Mouse (Mus musculus) retina, postnatal 7 days (tissue): ENCODE data around the gene Ep300.
"Not testable (repeated sequence)": the region's sequence is repeated elsewhere in the genome, so short reads cannot be mapped to it uniquely, and the experiment has no call there.

Experiments
- DNase-seq: peaks from one replicate; pipeline ENCODE4 v3.0.0-alpha.2; 2012; ENCODE audit warnings: low read depth, low spot score

The Ep300 gene

DNA sequence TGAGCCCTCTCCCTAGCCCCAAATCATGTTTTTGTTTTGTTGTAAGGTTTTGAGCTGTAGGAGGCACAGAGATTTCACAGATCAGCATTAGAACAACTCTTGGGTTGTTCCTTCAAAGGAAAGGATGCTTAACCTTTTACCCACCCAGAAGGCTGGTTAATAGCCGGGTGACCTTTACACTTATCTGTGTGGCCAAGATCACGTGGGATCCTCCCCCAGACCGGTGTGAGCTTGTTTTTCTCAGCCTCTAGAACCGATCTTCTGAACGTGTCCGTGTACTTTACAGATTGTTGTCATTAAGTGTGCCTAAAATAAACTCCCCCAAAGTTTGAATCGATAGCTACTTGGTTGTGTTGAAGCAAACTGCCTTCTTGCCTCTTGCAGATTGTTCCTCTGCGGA lies 115.5 kb downstream of the Ep300 start:
- DNase-seq: no peak

DNA sequence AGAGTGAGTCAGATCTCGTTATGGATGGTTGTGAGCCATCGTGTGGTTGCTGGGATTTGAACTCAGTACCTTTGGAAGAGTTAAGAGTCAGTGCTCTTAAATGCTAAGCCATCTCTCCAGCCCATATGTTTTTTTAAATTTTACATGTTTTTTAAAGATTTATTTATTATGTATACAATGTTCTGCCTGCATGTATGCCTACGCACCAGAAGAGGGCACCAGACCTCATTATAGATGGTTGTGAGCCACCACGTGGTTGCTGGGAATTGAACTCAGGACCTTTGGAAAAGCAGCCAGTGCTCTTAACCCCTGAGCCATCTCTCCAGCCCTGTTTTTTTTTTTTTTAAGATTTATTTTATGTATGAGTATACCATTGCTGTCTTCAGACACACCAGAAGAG lies 116.2 kb downstream of the Ep300 start:
- DNase-seq: not testable (repeated sequence)
